Mouse (Mus musculus) forebrain, embryonic 11.5 days (tissue): ENCODE data around the gene Gm10717. TPM values are rescaled to one million over a fixed set of nuclear protein-coding genes. Genes with fewer than 3 reads are reported as not detected.
A peak's percentile ranks its signal among the peaks of the same experiment; 100 is the strongest.
"Not testable (repeated sequence)": the region's sequence is repeated elsewhere in the genome, so short reads cannot be mapped to it uniquely, and the experiment has no call there.

Experiments used
- ATAC-seq: fragments of 200-750 bp; cut with Nextera tagmentation; replicated peaks from 2 replicates; pipeline ENCODE4 v1.8.0; 2017; ENCODE audit warnings: moderate TSS enrichment; ENCODE audit not compliant: low FRiP score
- DNase-seq: peaks from one replicate; pipeline ENCODE4 v3.0.0-alpha.2; 2017; ENCODE audit warnings: low spot score
- H3K27ac ChIP-seq: fragments of 300-500 bp; sonication (generic); 2 replicates; pipeline ENCODE4 v1.5.1; 2014; ENCODE audit warnings: low read depth, low read length
- H3K27me3 ChIP-seq: fragments of 300-500 bp; sonication (generic); 2 replicates; pipeline ENCODE4 v1.6.1; 2014; ENCODE audit warnings: mild to moderate bottlenecking, low read length, mixed read lengths; ENCODE audit not compliant: control insufficient read depth, insufficient read depth
- H3K36me3 ChIP-seq: fragments of 300-500 bp; sonication (generic); 2 replicates; pipeline ENCODE4 v1.6.1; 2014; ENCODE audit warnings: mild to moderate bottlenecking, low read length, moderate library complexity, mixed read lengths; ENCODE audit not compliant: control insufficient read depth, insufficient read depth
- H3K4me1 ChIP-seq: fragments of 300-500 bp; sonication (generic); replicated peaks from 2 replicates; pipeline ENCODE4 v1.6.1; 2014; ENCODE audit warnings: low read length, mixed read lengths; ENCODE audit not compliant: control insufficient read depth, insufficient read depth
- H3K4me2 ChIP-seq: fragments of 300-500 bp; sonication (generic); 2 replicates; pipeline ENCODE4 v1.6.1; 2014; ENCODE audit warnings: low read depth, mild to moderate bottlenecking, low read length, moderate library complexity, mixed read lengths; ENCODE audit not compliant: severe bottlenecking
- H3K4me3 ChIP-seq: fragments of 300-500 bp; sonication (generic); 2 replicates; pipeline ENCODE4 v1.5.1; 2014; ENCODE audit warnings: low read depth, low read length
- H3K9ac ChIP-seq: fragments of 300-500 bp; sonication (generic); 2 replicates; pipeline ENCODE4 v1.6.1; 2014; ENCODE audit warnings: low read length
- H3K9me3 ChIP-seq: fragments of 300-500 bp; sonication (generic); 2 replicates; pipeline ENCODE4 v1.6.1; 2016; ENCODE audit warnings: low read length, mixed read lengths; ENCODE audit not compliant: control insufficient read depth
- WGBS: fragments of 180-500 bp; shearing (Covaris S2); extraction: QIAGEN DNeasy Blood & Tissue Kit; methylation state at CpG from one replicate; pipeline ENCODE4 v1.1.7; 2014; 5-methylcytosine and 5-hydroxymethylcytosine counted together
- microRNA-seq: library from miRNA; unstranded; fragments of <30 nt; microRNA quantifications from one replicate; pipeline ENCODE4, GENCODE M21; 2016; ENCODE audit not compliant: insufficient number of aligned reads
- polyA plus RNA-seq: library from polyadenylated mRNA; unstranded; fragments of >200 nt; fragmentation: Nextera tagmentation; extraction: Ambion mirVana; gene quantifications from 2 replicates; pipeline ENCODE4 v1.2.1, GENCODE M21; 2014

The Gm10717 gene
- polyA plus RNA-seq, 1 experiment from 2014 or later, result not detected

DNA sequence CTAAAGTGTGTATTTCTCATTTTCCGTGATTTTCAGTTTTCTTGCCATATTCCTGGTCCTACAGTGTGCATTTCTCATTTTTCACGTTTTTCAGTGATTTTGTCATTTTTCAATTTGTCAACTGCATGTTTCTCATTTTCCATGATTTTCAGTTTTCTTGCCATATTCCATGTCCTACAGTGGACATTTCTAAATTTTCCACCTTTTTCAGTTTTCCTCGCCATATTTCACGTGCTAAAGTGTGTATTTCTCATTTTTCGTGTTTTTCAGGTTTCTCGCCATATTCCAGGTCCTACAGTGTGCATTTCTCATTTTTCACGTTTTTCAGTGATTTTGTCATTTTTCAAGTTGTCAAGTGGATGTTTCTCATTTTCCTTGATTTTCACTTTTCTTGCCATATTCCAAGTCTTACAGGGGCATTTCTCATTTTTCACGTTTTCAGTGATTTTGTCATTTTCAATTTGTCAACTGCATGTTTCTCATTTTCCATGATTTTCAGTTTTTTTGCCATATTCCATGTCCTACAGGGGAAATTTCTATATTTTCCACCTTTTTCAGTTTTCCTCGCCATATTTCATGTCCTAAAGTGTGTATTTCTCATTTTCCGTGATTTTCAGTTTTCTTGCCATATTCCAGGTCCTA is 5.6 kb downstream of the Gm10717 start:
- not testable (repeated sequence) for H3K9ac ChIP-seq, H3K27ac ChIP-seq, H3K36me3 ChIP-seq, H3K4me3 ChIP-seq, H3K27me3 ChIP-seq, H3K9me3 ChIP-seq, H3K4me2 ChIP-seq, H3K4me1 ChIP-seq
- WGBS, result 65% methylated on average over 2 of the region's 10 CpGs
- 0 out of 2 replicates have a peak, but pooled peaks have one; percentile 47 for ATAC-seq
- DNase-seq, result peak; percentile 77

DNA sequence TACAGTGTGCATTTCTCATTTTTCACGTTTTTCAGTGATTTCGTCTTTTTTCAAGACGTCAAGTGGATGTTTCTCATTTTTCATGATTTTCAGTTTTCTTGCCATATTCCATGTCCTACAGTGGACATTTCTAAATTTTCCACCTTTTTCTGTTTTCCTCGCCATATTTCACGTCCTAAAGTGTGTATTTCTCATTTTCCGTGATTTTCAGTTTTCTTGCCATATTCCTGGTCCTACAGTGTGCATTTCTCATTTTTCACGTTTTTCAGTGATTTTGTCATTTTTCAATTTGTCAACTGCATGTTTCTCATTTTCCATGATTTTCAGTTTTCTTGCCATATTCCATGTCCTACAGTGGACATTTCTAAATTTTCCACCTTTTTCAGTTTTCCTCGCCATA is 9.1 kb downstream of the Gm10717 start, which contains the start of gene Gm17535:
Gene Gm17535, plus strand, starts transcription at position 301 of the 400 bp plus-strand sequence.
- not testable (repeated sequence) for H3K4me3 ChIP-seq, H3K4me1 ChIP-seq, H3K27ac ChIP-seq, H3K4me2 ChIP-seq, H3K27me3 ChIP-seq, H3K9me3 ChIP-seq, H3K9ac ChIP-seq, DNase-seq, ATAC-seq, H3K36me3 ChIP-seq
- no CpG with 5 or more reads among the region's 8 CpGs for WGBS

- not testable (repeated sequence) for ATAC-seq, H3K4me3 ChIP-seq, H3K27ac ChIP-seq, H3K4me2 ChIP-seq, H3K9me3 ChIP-seq, H3K4me1 ChIP-seq, DNase-seq, H3K27me3 ChIP-seq, H3K36me3 ChIP-seq, H3K9ac ChIP-seq
- WGBS, result 69% methylated on average over 6 of the region's 8 CpGs
These were observed 11.4 kb downstream of the Gm10717 start, which contains the start of gene Gm10715 for GRCm38 (mm10) chr9:3036577-3036976. Gm10715 (plus strand) TSS chr9:3036877.

GRCm38 (mm10) chr9:3038161-3038560 is 12.9 kb downstream of the Gm10717 start:
- H3K9me3 ChIP-seq, H3K4me2 ChIP-seq, H3K27ac ChIP-seq, H3K36me3 ChIP-seq, H3K4me1 ChIP-seq, H3K27me3 ChIP-seq, DNase-seq, H3K9ac ChIP-seq, H3K4me3 ChIP-seq, ATAC-seq: not testable (repeated sequence)
- 59% methylated on average over 4 of the region's 4 CpGs for WGBS

Small RNA genes lying within 50 kb of the gene (microRNA-seq; reads per million reads assigned to microRNA genes)
- gene Mir101c, result not detected

Other genes starting within 250 kb of the Gm10717 start
- gene Gm10722, start 24.5 kb upstream of the Gm10717 start, polyA plus RNA-seq, result not detected in 2 replicates
- gene Gm11168, start 22.1 kb upstream of the Gm10717 start, polyA plus RNA-seq, result not detected in 2 replicates
- not detected in 2 replicates for gene Gm10721, start 12.3 kb upstream of the Gm10717 start, polyA plus RNA-seq
- not detected in 2 replicates for gene Gm10720, start 9.8 kb upstream of the Gm10717 start, polyA plus RNA-seq
- not detected in 2 replicates for gene Gm10719, start 8.0 kb upstream of the Gm10717 start, polyA plus RNA-seq
- gene Gm10718, start 1.9 kb upstream of the Gm10717 start, polyA plus RNA-seq, result 0.71 and 0.77 TPM in 2 replicates
- gene Gm17535, start 9.2 kb downstream of the Gm10717 start, polyA plus RNA-seq, result not detected in 2 replicates
- not detected in 2 replicates for gene Gm10715, start 11.5 kb downstream of the Gm10717 start, polyA plus RNA-seq